Mouse (Mus musculus) limb, embryonic 11.5 days (tissue): ENCODE measurements around the gene Lrp2. TPM values are rescaled to one million over a fixed set of nuclear protein-coding genes. Genes with fewer than 3 reads are reported as not detected.

ENCODE experiments used
- ATAC-seq: fragments of 200-750 bp; cut with Nextera tagmentation; 2 replicates; pipeline ENCODE4 v1.8.0; 2017; ENCODE audit warnings: low read depth; ENCODE audit not compliant: insufficient number of reproducible peaks, low FRiP score, low TSS enrichment
- DNase-seq: peaks from one replicate; pipeline ENCODE4 v3.0.0-alpha.2; 2015; ENCODE audit warnings: low spot score
- H3K27ac ChIP-seq: fragments of 300-500 bp; sonication (generic); replicated peaks from 2 replicates; pipeline ENCODE4 v1.5.1; 2014; ENCODE audit warnings: low read depth, mild to moderate bottlenecking, low read length
- H3K27me3 ChIP-seq: fragments of 300-500 bp; sonication (generic); 2 replicates; pipeline ENCODE4 v1.6.1; 2014; ENCODE audit warnings: mild to moderate bottlenecking, low read length, mixed read lengths; ENCODE audit not compliant: control insufficient read depth, insufficient read depth
- H3K36me3 ChIP-seq: fragments of 300-500 bp; sonication (generic); 2 replicates; pipeline ENCODE4 v1.6.1; 2014; ENCODE audit warnings: mild to moderate bottlenecking, low read length, moderate library complexity, mixed read lengths; ENCODE audit not compliant: control insufficient read depth, insufficient read depth
- H3K4me1 ChIP-seq: fragments of 300-500 bp; sonication (generic); 2 replicates; pipeline ENCODE4 v1.6.1; 2014; ENCODE audit warnings: low read length, mixed read lengths; ENCODE audit not compliant: control insufficient read depth, insufficient read depth
- H3K4me2 ChIP-seq: fragments of 300-500 bp; sonication (generic); 2 replicates; pipeline ENCODE4 v1.6.1; 2014; ENCODE audit warnings: low read depth, mild to moderate bottlenecking, moderate library complexity; ENCODE audit not compliant: severe bottlenecking
- H3K4me3 ChIP-seq: fragments of 300-500 bp; sonication (generic); 2 replicates; pipeline ENCODE4 v1.5.1; 2014; ENCODE audit warnings: low read depth, low read length
- H3K9ac ChIP-seq: fragments of 300-500 bp; sonication (generic); 2 replicates; pipeline ENCODE4 v1.6.1; 2014; ENCODE audit warnings: mild to moderate bottlenecking, low read length
- H3K9me3 ChIP-seq: fragments of 300-500 bp; sonication (generic); 2 replicates; pipeline ENCODE4 v1.6.1; 2016; ENCODE audit warnings: low read length; ENCODE audit not compliant: control insufficient read depth
- WGBS: fragments of 180-500 bp; shearing (Covaris S2); extraction: QIAGEN DNeasy Blood & Tissue Kit; methylation state at CpG from one replicate; pipeline ENCODE4 v1.1.7; 2014; 5-methylcytosine and 5-hydroxymethylcytosine counted together
- polyA plus RNA-seq: library from polyadenylated mRNA; unstranded; fragments of >200 nt; fragmentation: Nextera tagmentation; extraction: Ambion mirVana; gene quantifications from 2 replicates; pipeline ENCODE4 v1.2.1, GENCODE M21; 2014

Lrp2 gene
- polyA plus RNA-seq, 1 experiment from 2014 or later: 0.03 TPM

DNA sequence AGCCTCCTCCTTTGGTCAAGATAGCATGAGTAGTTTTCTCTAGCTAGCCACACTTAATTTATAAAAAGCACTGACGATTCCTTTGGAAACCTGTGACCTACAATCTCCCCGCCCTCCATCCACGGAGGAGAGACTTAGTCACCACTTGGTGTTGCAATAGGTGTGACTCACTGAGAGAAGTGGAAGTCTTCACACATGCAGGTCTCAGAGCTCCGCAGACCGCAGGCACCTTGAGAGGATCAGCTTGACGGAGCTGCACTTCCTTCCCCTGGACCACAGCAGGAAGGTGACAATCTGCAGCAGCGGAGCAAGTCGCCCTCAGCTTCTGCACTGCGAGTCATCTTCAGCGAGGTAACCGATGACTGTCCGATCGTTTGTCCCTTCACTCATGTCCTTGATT lies 205.6 kb downstream of the Lrp2 start, which contains the start of gene Dhrs9:
Gene Dhrs9, plus strand, starts transcription at position 165 of the 400 bp plus-strand sequence.
- Histone ChIP-seq H3K27ac (no peak within 1 kb of the TSS), H3K4me2 (no peak within 1 kb of the TSS), H3K9ac (no peak within 1 kb of the TSS), H3K36me3 (no peaks in the 10 kb centered on the region), H3K4me3 (no peak within 1 kb of the TSS), H3K4me1 (no peaks in the 10 kb centered on the region), H3K9me3 (no peaks in the 10 kb centered on the region), H3K27me3 (no peaks in the 10 kb centered on the region)
- DNase-seq: no peak
- no peak for ATAC-seq
- WGBS: 49% methylated on average over 13 of the region's 13 CpGs

DNA sequence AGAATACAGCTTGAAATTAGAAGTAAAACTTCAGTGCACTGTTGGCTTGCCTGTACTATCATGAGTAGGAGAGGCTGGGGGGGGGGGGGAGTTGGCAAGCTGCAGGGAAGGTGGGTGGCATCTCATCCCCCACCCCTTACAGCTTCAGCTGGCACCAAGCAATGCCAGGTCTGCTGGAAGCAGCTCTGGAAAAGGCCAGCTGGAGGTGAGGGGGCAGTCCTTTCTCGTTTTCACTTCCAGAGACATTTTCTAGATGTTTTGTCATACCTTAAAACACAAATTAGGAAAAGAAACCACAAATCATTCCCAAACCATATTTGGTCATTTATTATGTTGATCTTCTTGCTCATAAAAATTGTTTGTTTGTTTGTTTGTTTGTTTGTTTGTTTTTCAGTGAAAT lies 206.1 kb downstream of the Lrp2 start:
- Histone ChIP-seq H3K9me3 (no peaks in the 10 kb centered on the region), H3K4me3 (no peak overlapping the region), H3K27ac (no peak overlapping the region), H3K4me2 (no peak overlapping the region), H3K4me1 (no peaks in the 10 kb centered on the region), H3K9ac (no peak overlapping the region), H3K27me3 (no peaks in the 10 kb centered on the region), H3K36me3 (no peaks in the 10 kb centered on the region)
- no peak for DNase-seq
- ATAC-seq: no peak
- WGBS: 44% methylated on average over 1 of the region's 1 CpGs

DNA sequence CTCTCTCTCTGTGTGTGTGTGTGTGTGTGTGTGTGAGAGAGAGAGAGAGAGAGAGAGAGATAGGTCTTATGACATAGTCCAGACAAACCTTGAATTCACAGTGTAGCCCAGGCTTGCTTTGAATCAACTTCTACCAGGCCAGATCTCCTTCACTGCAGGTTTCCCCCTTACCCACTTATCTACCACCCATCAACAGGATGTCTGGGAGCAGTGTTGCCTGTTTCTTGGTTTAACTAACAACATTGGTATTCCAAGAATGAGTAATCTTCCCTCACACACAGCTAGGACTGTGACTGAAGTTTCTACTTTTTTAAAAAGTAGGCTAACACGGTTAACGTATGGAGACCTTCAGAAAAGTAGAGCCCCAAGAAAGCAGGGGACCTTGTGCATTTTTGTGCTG lies 209.1 kb downstream of the Lrp2 start:
- Histone ChIP-seq H3K4me3 (no peak overlapping the region), H3K4me2 (no peak overlapping the region), H3K9ac (no peak overlapping the region), H3K27me3 (no peaks in the 10 kb centered on the region), H3K36me3 (no peaks in the 10 kb centered on the region), H3K9me3 (no peaks in the 10 kb centered on the region), H3K27ac (no peak overlapping the region), H3K4me1 (no peaks in the 10 kb centered on the region)
- no peak for DNase-seq
- ATAC-seq: no peak
- 87% methylated on average over 2 of the region's 2 CpGs for WGBS

Other genes with a start within 250 kb of the Lrp2 start
- gene Abcb11, start 243.4 kb downstream of the Lrp2 start, polyA plus RNA-seq: not detected in 2 replicates
- gene Dhrs9, start 205.6 kb downstream of the Lrp2 start, polyA plus RNA-seq: not detected in 2 replicates
- gene Bbs5, start 61.1 kb upstream of the Lrp2 start, polyA plus RNA-seq: 17.4 and 20.7 TPM in 2 replicates
- gene Klhl41, start 84.1 kb upstream of the Lrp2 start, polyA plus RNA-seq: 2.7 and 3.5 TPM in 2 replicates
- 17.5 and 18.3 TPM in 2 replicates for gene Fastkd1, start 127.5 kb upstream of the Lrp2 start, polyA plus RNA-seq
- 138 and 150 TPM in 2 replicates for gene Ppig, start 136.5 kb upstream of the Lrp2 start, polyA plus RNA-seq
- 2.2 and 3.0 TPM in 2 replicates for gene Ccdc173, start 203.5 kb upstream of the Lrp2 start, polyA plus RNA-seq
- gene Phospho2, start 203.6 kb upstream of the Lrp2 start, polyA plus RNA-seq: 29.2 and 31.5 TPM in 2 replicates
- 31.6 and 35.7 TPM in 2 replicates for gene Klhl23, start 235.9 kb upstream of the Lrp2 start, polyA plus RNA-seq